Mouse (Mus musculus) stomach, embryonic 16.5 days (tissue): ENCODE data around the gene Lyrm9. TPM values are rescaled to one million over a fixed set of nuclear protein-coding genes. Genes with fewer than 3 reads are reported as not detected.
"Not testable (repeated sequence)": the region's sequence is repeated elsewhere in the genome, so short reads cannot be mapped to it uniquely, and the experiment has no call there.

Experiments
- ATAC-seq: fragments of 200-750 bp; cut with Nextera tagmentation; 2 replicates; pipeline ENCODE4 v1.8.0; 2017; ENCODE audit warnings: moderate number of reproducible peaks, moderate TSS enrichment; ENCODE audit not compliant: insufficient read depth, low FRiP score
- H3K27ac ChIP-seq: fragments of 300-500 bp; sonication (generic); 2 replicates; pipeline ENCODE4 v1.5.1; 2014; ENCODE audit warnings: low read length
- H3K27me3 ChIP-seq: fragments of 300-500 bp; sonication (generic); 2 replicates; pipeline ENCODE4 v1.6.1; 2014; ENCODE audit warnings: low read length, control low read depth, mixed read lengths; ENCODE audit not compliant: control insufficient read depth, insufficient read depth
- H3K36me3 ChIP-seq: fragments of 300-500 bp; sonication (generic); 2 replicates; pipeline ENCODE4 v1.6.1; 2014; ENCODE audit warnings: low read length; ENCODE audit not compliant: control insufficient read depth, insufficient read depth
- H3K4me1 ChIP-seq: fragments of 300-500 bp; sonication (generic); 2 replicates; pipeline ENCODE4 v1.6.1; 2014; ENCODE audit warnings: low read length, control low read depth, mixed read lengths; ENCODE audit not compliant: control insufficient read depth, insufficient read depth
- H3K4me2 ChIP-seq: fragments of 300-500 bp; sonication (generic); 2 replicates; pipeline ENCODE4 v1.6.1; 2014; ENCODE audit warnings: low read depth, low read length, mixed read lengths
- H3K4me3 ChIP-seq: fragments of 300-500 bp; sonication (generic); replicated peaks from 2 replicates; pipeline ENCODE4 v1.5.1; 2014; ENCODE audit warnings: mild to moderate bottlenecking, low read length
- H3K9ac ChIP-seq: fragments of 300-500 bp; sonication (generic); 2 replicates; pipeline ENCODE4 v1.6.1; 2014; ENCODE audit warnings: low read length
- H3K9me3 ChIP-seq: fragments of 300-500 bp; sonication (generic); replicated peaks from 2 replicates; pipeline ENCODE4 v1.6.1; 2016; ENCODE audit warnings: low read length, control low read depth; ENCODE audit not compliant: control insufficient read depth
- WGBS: fragments of 180-500 bp; shearing (Covaris S2); extraction: QIAGEN DNeasy Blood & Tissue Kit; methylation state at CpG from one replicate; pipeline ENCODE4 v1.1.7; 2014; 5-methylcytosine and 5-hydroxymethylcytosine counted together
- polyA plus RNA-seq: library from polyadenylated mRNA; unstranded; fragments of >200 nt; fragmentation: Nextera tagmentation; extraction: Ambion mirVana; gene quantifications from 2 replicates; pipeline ENCODE4 v1.2.1, GENCODE M21; 2015

Gene Lyrm9
- polyA plus RNA-seq, 1 experiment from 2014 or later = 20.0 TPM

DNA sequence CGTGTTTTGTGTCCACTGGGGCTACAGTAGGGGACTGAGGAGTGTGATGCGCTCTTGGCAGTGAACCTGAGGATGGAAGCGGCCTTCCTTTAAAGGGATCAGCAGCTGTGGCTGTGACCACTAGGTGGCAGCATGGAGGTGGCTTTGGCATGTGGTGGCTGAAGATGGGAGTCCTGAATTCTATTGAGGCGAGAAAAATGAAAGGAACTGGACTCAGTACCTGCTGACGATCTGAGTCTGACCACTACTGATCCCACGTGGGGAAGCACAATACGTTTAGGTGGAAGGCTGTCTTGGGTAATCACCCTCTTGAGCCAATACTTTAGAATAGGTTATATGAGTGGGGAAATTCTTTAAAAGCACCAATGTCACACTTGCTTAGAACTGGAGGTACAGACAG lies 29.9 kb downstream of the Lyrm9 start:
- H3K4me2 ChIP-seq = no peak overlapping the region
- no peak for ATAC-seq
- no peak overlapping the region for H3K9ac ChIP-seq
- 0 out of 2 replicates have a peak, but pooled peaks cover 4% of the 10 kb centered on the region for H3K4me1 ChIP-seq
- WGBS = 11% methylated on average over 7 of the region's 7 CpGs
- H3K27ac ChIP-seq = no peak overlapping the region
- H3K4me3 ChIP-seq = no peak overlapping the region
- H3K9me3 ChIP-seq = no peaks in the 10 kb centered on the region
- H3K36me3 ChIP-seq = no peaks in the 10 kb centered on the region
- H3K27me3 ChIP-seq = no peaks in the 10 kb centered on the region

DNA sequence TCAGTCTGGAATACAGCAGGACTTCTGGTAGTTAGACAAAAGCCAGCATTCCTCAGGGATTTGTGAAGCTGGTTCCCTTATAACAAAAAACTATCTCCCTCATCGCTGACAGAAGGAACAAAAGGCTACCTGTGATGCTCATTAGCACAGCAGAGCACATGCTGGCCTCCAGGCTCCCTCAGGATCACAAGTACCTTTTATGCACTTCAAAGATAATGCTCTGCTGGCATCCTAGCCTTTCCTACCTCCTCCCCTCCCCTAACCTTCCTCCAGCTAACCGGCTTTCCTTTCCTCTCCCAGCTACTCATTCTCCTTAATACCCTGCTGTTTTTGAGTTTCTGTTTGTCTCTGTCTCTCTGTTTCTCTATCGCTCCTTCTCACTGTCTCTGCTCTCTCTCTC lies 31.2 kb downstream of the Lyrm9 start:
- no peak overlapping the region for H3K27ac ChIP-seq

DNA sequence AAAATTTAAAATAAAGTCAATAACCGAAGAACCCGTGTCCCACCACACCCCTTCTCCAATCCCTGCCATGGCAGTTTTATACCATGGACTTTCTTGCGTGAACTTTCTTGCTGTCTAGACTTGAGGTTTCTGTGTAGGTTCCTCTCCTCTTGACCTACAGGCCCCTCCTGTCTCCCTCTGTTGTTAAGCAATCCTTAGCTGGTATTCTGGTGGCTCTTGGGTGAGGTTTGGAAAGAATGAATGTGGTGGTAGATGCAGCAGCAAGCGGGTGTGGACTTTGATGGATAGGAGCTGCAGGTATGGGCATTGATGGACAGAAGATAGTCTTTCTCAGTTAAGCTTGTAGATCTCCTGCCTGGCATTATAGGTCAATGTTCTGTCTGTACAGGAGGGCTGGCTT lies 37.5 kb downstream of the Lyrm9 start:
- no peaks in the 10 kb centered on the region for H3K9me3 ChIP-seq
- H3K27me3 ChIP-seq = no peaks in the 10 kb centered on the region
- no peak for ATAC-seq
- no peak overlapping the region for H3K9ac ChIP-seq
- WGBS = 88% methylated on average over 4 of the region's 4 CpGs
- no peak overlapping the region for H3K4me3 ChIP-seq
- H3K36me3 ChIP-seq = no peaks in the 10 kb centered on the region
- no peaks in the 10 kb centered on the region for H3K4me1 ChIP-seq
- no peak overlapping the region for H3K27ac ChIP-seq
- no peak overlapping the region for H3K4me2 ChIP-seq

More for the DNA sequence above, 31.2 kb downstream of the Lyrm9 start:
- ATAC-seq = no peak
- H3K4me1 ChIP-seq = no peaks in the 10 kb centered on the region
- H3K27me3 ChIP-seq = no peaks in the 10 kb centered on the region
- H3K4me3 ChIP-seq = no peak overlapping the region
- no peak overlapping the region for H3K4me2 ChIP-seq
- H3K36me3 ChIP-seq = no peaks in the 10 kb centered on the region
- WGBS = 18% methylated on average over 3 of the region's 3 CpGs
- H3K9ac ChIP-seq = no peak overlapping the region
- H3K9me3 ChIP-seq = no peaks in the 10 kb centered on the region

DNA sequence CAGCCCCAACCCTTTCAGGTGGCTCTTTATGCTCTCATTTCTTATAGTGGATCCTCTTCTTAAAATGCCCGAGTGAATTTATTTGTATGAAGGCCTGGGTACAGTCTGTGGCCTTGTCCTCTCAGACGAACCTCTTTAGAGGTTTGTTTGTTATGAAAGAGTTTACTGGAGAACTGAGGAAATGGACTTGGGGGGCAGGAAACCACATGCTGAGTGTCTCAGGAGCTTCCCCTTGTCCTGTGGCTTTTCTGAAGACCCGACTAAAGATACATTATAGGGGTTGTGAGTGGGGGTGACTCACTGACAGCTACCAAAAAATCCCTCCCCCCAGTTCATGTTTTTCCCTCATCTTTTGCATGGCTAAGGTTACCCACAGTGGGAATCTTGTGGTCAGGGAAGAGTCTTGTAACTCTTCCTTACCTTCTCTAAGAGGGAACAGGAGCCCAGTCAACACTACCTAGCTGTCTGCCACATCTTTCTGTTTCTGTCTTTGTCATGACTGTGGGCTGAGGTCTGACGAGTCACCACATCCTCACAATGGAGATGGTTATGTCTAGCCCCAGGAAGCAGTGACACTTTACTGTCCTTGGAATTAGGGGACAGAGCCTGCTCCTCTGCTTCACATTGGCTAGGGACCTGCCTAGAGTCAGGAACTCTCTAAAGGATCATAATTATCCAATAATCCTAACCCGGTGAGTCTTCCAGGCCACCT lies 38.3 kb downstream of the Lyrm9 start:
- H3K27me3 ChIP-seq = no peaks in the 10 kb centered on the region
- H3K4me1 ChIP-seq = no peaks in the 10 kb centered on the region
- H3K4me2 ChIP-seq = no peak overlapping the region
- no peaks in the 10 kb centered on the region for H3K36me3 ChIP-seq
- no peaks in the 10 kb centered on the region for H3K9me3 ChIP-seq
- H3K4me3 ChIP-seq = no peak overlapping the region
- no peak overlapping the region for H3K9ac ChIP-seq
- no peak for ATAC-seq
- H3K27ac ChIP-seq = no peak overlapping the region
- 70% methylated on average over 5 of the region's 5 CpGs for WGBS

DNA sequence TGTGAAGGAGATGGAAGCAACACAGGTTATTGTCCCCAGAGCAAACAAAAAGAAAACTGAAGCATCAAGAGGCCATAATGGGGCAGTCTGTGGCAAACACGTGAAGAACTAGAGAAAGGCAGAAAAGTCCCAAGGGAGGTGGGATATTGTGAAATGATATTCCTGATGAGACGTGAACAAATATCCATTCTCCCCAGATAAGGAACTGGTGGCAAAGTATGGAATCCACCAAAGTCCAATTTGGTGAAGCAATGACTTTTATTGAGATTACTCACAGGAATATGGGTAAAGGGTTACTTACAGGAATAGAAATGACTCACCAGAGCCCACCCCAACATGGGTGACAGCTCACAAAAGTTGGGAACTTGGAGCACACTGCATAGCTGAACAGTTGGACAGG lies 38.9 kb downstream of the Lyrm9 start:
- no peak overlapping the region for H3K4me2 ChIP-seq
- no peaks in the 10 kb centered on the region for H3K4me1 ChIP-seq
- 78% methylated on average over 2 of the region's 2 CpGs for WGBS
- no peak overlapping the region for H3K4me3 ChIP-seq
- no peak overlapping the region for H3K27ac ChIP-seq
- H3K9me3 ChIP-seq = no peaks in the 10 kb centered on the region
- ATAC-seq = no peak
- H3K27me3 ChIP-seq = no peaks in the 10 kb centered on the region
- no peaks in the 10 kb centered on the region for H3K36me3 ChIP-seq
- no peak overlapping the region for H3K9ac ChIP-seq

DNA sequence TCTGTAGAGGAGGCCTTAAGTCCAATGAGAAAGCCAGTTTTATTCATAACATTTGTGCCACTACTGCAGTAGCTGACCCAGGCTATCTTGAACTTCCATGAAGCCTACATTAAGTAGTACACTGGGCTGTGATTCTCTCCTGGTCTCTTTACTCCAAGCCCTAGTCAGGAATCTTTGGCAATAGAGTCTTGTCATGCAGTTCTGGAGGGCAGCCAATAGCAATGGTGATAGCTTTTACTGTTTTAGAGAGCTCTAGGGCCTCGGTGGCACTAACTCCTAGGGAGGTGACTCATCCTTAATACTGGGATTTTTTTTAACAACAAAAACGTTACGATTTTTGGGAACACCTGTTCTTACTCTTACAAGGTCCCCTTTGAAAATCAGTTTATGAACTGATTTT lies 40.1 kb downstream of the Lyrm9 start:
- H3K9ac ChIP-seq = no peak overlapping the region
- no peaks in the 10 kb centered on the region for H3K36me3 ChIP-seq
- no peaks in the 10 kb centered on the region for H3K4me1 ChIP-seq
- no peak for ATAC-seq
- H3K4me2 ChIP-seq = no peak overlapping the region
- no peak overlapping the region for H3K4me3 ChIP-seq
- no peak overlapping the region for H3K27ac ChIP-seq
- no peaks in the 10 kb centered on the region for H3K27me3 ChIP-seq
- WGBS = 77% methylated on average over 3 of the region's 3 CpGs
- H3K9me3 ChIP-seq = no peaks in the 10 kb centered on the region

DNA sequence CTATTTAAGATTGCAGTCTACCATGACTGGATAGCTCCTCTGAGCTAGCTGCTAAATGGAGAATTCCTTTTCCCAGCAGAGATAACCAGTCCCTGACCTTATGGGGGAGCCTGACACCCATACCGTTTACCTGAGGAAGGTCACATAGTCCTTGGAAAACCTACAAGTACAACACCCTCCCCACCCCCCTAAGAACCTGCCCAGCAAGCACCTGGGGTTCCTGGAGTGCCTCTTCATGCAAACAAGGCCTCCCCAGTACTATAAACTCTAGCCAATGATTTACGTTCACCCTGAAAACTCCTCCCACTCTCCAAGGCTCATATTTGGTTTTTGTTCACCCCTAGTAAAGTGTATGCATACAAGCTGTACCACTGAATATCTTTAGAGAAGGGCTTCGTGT lies 41.3 kb downstream of the Lyrm9 start:
- H3K4me1 ChIP-seq = no peaks in the 10 kb centered on the region
- no peak; the same call in 1 of the 2 replicates for ATAC-seq
- WGBS = 37% methylated on average over 3 of the region's 3 CpGs
- no peak overlapping the region for H3K4me2 ChIP-seq
- H3K4me3 ChIP-seq = no peak overlapping the region
- no peaks in the 10 kb centered on the region for H3K27me3 ChIP-seq
- no peak overlapping the region for H3K27ac ChIP-seq
- H3K9me3 ChIP-seq = no peaks in the 10 kb centered on the region
- H3K9ac ChIP-seq = no peak overlapping the region
- H3K36me3 ChIP-seq = no peaks in the 10 kb centered on the region

DNA sequence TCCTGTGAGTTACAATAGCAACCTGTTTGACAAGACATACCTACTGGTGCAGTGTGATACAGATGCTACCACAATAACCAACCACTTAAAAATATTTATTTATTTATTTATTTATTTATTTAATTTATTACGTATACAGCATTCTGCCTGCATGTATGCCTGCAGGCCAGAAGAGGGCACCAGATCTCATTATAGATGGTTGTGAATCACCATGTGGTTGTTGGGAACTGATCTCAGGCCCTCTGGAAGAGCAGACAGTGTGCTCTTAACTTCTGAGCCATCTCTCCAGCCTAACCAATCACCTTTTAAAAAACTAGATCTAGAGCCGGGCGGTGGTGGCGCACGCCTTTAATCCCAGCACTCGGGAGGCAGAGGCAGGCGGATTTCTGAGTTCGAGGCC lies 42.8 kb downstream of the Lyrm9 start:
- not testable (repeated sequence) for H3K27me3 ChIP-seq, H3K27ac ChIP-seq, ATAC-seq, H3K9me3 ChIP-seq, H3K4me3 ChIP-seq, H3K4me1 ChIP-seq, H3K4me2 ChIP-seq, H3K9ac ChIP-seq, H3K36me3 ChIP-seq
- 96% methylated on average over 8 of the region's 8 CpGs for WGBS

DNA sequence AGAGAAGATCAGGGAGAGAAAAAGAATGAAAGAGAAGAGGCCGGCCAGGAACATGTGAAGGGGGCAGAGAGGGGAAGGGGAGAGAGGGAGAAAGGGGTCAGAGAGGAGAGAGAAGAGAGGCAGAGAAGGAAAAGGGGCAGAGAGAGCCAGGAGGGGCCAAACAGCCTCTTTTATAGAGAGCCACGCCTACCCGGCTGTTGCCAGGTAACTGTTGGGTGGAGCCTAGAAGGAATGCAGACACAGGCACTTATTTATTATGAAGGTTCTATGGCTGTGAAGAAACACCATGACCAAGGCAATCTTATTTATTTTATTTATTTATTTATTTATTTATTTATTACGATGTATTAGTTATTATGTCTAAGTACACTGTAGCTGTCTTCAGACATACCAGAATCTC lies 44.5 kb downstream of the Lyrm9 start:
- Histone ChIP-seq H3K27me3 (no peaks in the 10 kb centered on the region), H3K9ac (no peak overlapping the region), H3K4me1 (no peaks in the 10 kb centered on the region), H3K4me2 (no peak overlapping the region), H3K4me3 (no peak overlapping the region), H3K27ac (no peak overlapping the region), H3K36me3 (no peaks in the 10 kb centered on the region), H3K9me3 (no peaks in the 10 kb centered on the region)
- no peak for ATAC-seq
- 78% methylated on average over 4 of the region's 4 CpGs for WGBS
